Comparison of ENCODE assay signal across 24 mouse cellular contexts in genomic region chr5:19186175-19186574, GRCm38 (mm10). TPM values are rescaled to one million over a fixed set of nuclear protein-coding genes. Genes with fewer than 3 reads are reported as not detected.
A peak's percentile ranks its signal among the peaks of the same experiment; 100 is the strongest.
DNase-seq lines count a peak whose midpoint lies in the region; ATAC-seq lines count a peak whose summit lies in the region.
"Had no signal": no experiment of that assay in that cellular context is flagged by ENCODE, and none has a peak within 500 bp of the region (broad histone marks: within the 10 kb centered on the region; RNA-seq: fewer than 3 reads in every experiment).

No protein-coding gene starts in this region.

- H3K9ac ChIP-seq in forebrain, embryonic 14.5 days (ENCODE audit: low read length), result no peak overlapping the region
- no peak overlapping the region for H3K9ac ChIP-seq in forebrain, embryonic 11.5 days (ENCODE audit: low read length)
- H3K9ac ChIP-seq: embryonic facial prominence, embryonic 13.5 days; hindbrain, embryonic 12.5 days; hindbrain, embryonic 15.5 days had no signal

- H3K4me1 ChIP-seq in forebrain, embryonic 14.5 days (ENCODE audit: control insufficient read depth, insufficient read depth, low read length), result no peaks in the 10 kb centered on the region
- H3K4me1 ChIP-seq in forebrain, embryonic 11.5 days (replicated peaks; ENCODE audit: control insufficient read depth, insufficient read depth, low read length), result no peaks in the 10 kb centered on the region
- H3K4me1 ChIP-seq: embryonic facial prominence, embryonic 10.5 days; embryonic facial prominence, embryonic 13.5 days; hindbrain, embryonic 12.5 days; hindbrain, embryonic 15.5 days had no signal

- no peaks in the 10 kb centered on the region for H3K27me3 ChIP-seq in forebrain, embryonic 14.5 days (replicated peaks; ENCODE audit: control insufficient read depth, insufficient read depth, low read length)
- H3K27me3 ChIP-seq in forebrain, embryonic 11.5 days (ENCODE audit: control insufficient read depth, insufficient read depth, low read length), result no peaks in the 10 kb centered on the region
- H3K27me3 ChIP-seq: embryonic facial prominence, embryonic 13.5 days; hindbrain, embryonic 12.5 days; hindbrain, embryonic 15.5 days had no signal

- H3K27ac ChIP-seq in forebrain, embryonic 14.5 days (ENCODE audit: low read depth, low read length), result no peak overlapping the region
- no peak overlapping the region for H3K27ac ChIP-seq in forebrain, embryonic 11.5 days (ENCODE audit: low read depth, low read length)
- H3K27ac ChIP-seq: embryonic facial prominence, embryonic 10.5 days; embryonic facial prominence, embryonic 13.5 days; hindbrain, embryonic 12.5 days; hindbrain, embryonic 15.5 days had no signal

- ATAC-seq in forebrain, embryonic 14.5 days, result no peak
- no peak for ATAC-seq in forebrain, embryonic 11.5 days (replicated peaks; ENCODE audit: low FRiP score)
- ATAC-seq in frontal cortex, adult (ENCODE audit: low TSS enrichment), result peak; percentile 98
- ATAC-seq: activated CD4-positive, CD25-positive, alpha-beta regulatory T cell, adult 4 months had no signal

- 92% methylated on average over 2 of the region's 2 CpGs for WGBS in forebrain, embryonic 14.5 days
- WGBS in forebrain, embryonic 11.5 days, result 95% methylated on average over 2 of the region's 2 CpGs

- no peak overlapping the region for H3K4me2 ChIP-seq in forebrain, embryonic 14.5 days (ENCODE audit: low read length)
- H3K4me2 ChIP-seq in forebrain, embryonic 11.5 days (ENCODE audit: low read depth, low read length, severe bottlenecking), result no peak overlapping the region
- H3K4me2 ChIP-seq: embryonic facial prominence, embryonic 13.5 days; heart, embryonic 11.5 days; hindbrain, embryonic 12.5 days; hindbrain, embryonic 15.5 days had no signal

- H3K9me3 ChIP-seq in forebrain, embryonic 14.5 days (replicated peaks; ENCODE audit: control insufficient read depth, low read length), result no peaks in the 10 kb centered on the region
- H3K9me3 ChIP-seq in forebrain, embryonic 11.5 days (ENCODE audit: control insufficient read depth, low read length), result no peaks in the 10 kb centered on the region
- H3K9me3 ChIP-seq: embryonic facial prominence, embryonic 10.5 days; embryonic facial prominence, embryonic 13.5 days; hindbrain, embryonic 12.5 days; hindbrain, embryonic 15.5 days had no signal

- no peak overlapping the region for H3K4me3 ChIP-seq in forebrain, embryonic 14.5 days (ENCODE audit: low read depth, low read length)
- H3K4me3 ChIP-seq in forebrain, embryonic 11.5 days (ENCODE audit: low read depth, low read length), result no peak overlapping the region
- H3K4me3 ChIP-seq: embryonic facial prominence, embryonic 10.5 days; embryonic facial prominence, embryonic 13.5 days; erythroblast, embryonic 14.5 days; hindbrain, embryonic 12.5 days; hindbrain, embryonic 15.5 days had no signal

- H3K36me3 ChIP-seq in forebrain, embryonic 14.5 days (ENCODE audit: control insufficient read depth, insufficient read depth, low read length), result no peaks in the 10 kb centered on the region
- H3K36me3 ChIP-seq in forebrain, embryonic 11.5 days (ENCODE audit: control insufficient read depth, insufficient read depth, low read length), result no peaks in the 10 kb centered on the region
- H3K36me3 ChIP-seq: embryonic facial prominence, embryonic 10.5 days; embryonic facial prominence, embryonic 13.5 days; hindbrain, embryonic 12.5 days; hindbrain, embryonic 15.5 days had no signal

- DNase-seq in forebrain, embryonic 14.5 days (ENCODE audit: low spot score), result peak; percentile 13
- no peak for DNase-seq in forebrain, embryonic 11.5 days (ENCODE audit: low spot score)
- no peak for DNase-seq in frontal cortex, postnatal 14 days (ENCODE audit: low spot score in 2 of 2)
- DNase-seq in brain, adult 2 months (ENCODE audit: low read depth, low spot score), result peak; percentile 41
- DNase-seq in telencephalon, adult 2 months (ENCODE audit: low read depth, low spot score), result peak; percentile 34
- no peak for DNase-seq in liver
- DNase-seq: adrenal gland, adult 8-10 months; adrenal gland, postnatal 25 days; cerebellum, adult 11-12 months; cerebellum, adult 8-10 months; cerebellum, postnatal 10 days; cerebellum, postnatal 36 days; embryo, embryonic 11 days; gastrocnemius, postnatal 10 days; heart, adult 11 months; kidney, adult 11 months had no signal

RNA-seq across cellular contexts. Expression of gene Magi2, which starts 40.7 kb away (rescaled TPM):
- polyA plus RNA-seq in forebrain, embryonic 14.5 days (2014; fragmentation: Nextera tagmentation; extraction: Ambion mirVana), result 8.4 and 13.5 TPM in 2 replicates
- 10.1 and 10.2 TPM in 2 replicates for polyA plus RNA-seq in forebrain, embryonic 11.5 days (2014; fragmentation: Nextera tagmentation; extraction: Ambion mirVana)
- polyA plus RNA-seq: erythroblast, embryonic 14.5 days had no signal

Comparison
In these comparisons a context has a peak if more than half of its experiments do, and no peak if none do; other contexts are left out.
1. DNase-seq: peak in forebrain, embryonic 14.5 days (single experiment), brain, adult 2 months (single experiment) and telencephalon, adult 2 months (single experiment); none in forebrain, embryonic 11.5 days (single experiment), frontal cortex, postnatal 14 days (0 of 2) and liver (single experiment).